Mouse (Mus musculus) heart, embryonic 15.5 days (tissue): Measurements from ENCODE around the gene Lrrc8d. TPM values are rescaled to one million over a fixed set of nuclear protein-coding genes. Genes with fewer than 3 reads are reported as not detected.

Experiments used
- ATAC-seq: fragments of 200-750 bp; cut with Nextera tagmentation; replicated peaks from 2 replicates; pipeline ENCODE4 v1.8.0; 2017; ENCODE audit warnings: low read depth, moderate TSS enrichment; ENCODE audit not compliant: insufficient number of reproducible peaks, insufficient read depth, low FRiP score
- H3K27ac ChIP-seq: fragments of 300-500 bp; sonication (generic); 2 replicates; pipeline ENCODE4 v1.5.1; 2015; ENCODE audit warnings: mild to moderate bottlenecking, inconsistent platforms
- H3K27me3 ChIP-seq: fragments of 300-500 bp; sonication (generic); 2 replicates; pipeline ENCODE4 v1.6.1; 2015; ENCODE audit warnings: inconsistent platforms
- H3K36me3 ChIP-seq: fragments of 300-500 bp; sonication (generic); 2 replicates; pipeline ENCODE4 v1.6.1; 2015; ENCODE audit warnings: mild to moderate bottlenecking, inconsistent platforms
- H3K4me1 ChIP-seq: fragments of 300-500 bp; sonication (generic); replicated peaks from 2 replicates; pipeline ENCODE4 v1.6.1; 2015; ENCODE audit warnings: inconsistent platforms
- H3K4me2 ChIP-seq: fragments of 300-500 bp; sonication (generic); 2 replicates; pipeline ENCODE4 v1.6.1; 2015; ENCODE audit warnings: inconsistent platforms, mild to moderate bottlenecking, moderate library complexity
- H3K4me3 ChIP-seq: fragments of 300-500 bp; sonication (generic); 2 replicates; pipeline ENCODE4 v1.5.1; 2015; ENCODE audit warnings: mild to moderate bottlenecking, inconsistent platforms
- H3K9ac ChIP-seq: fragments of 300-500 bp; sonication (generic); 2 replicates; pipeline ENCODE4 v1.6.1; 2015; ENCODE audit warnings: mild to moderate bottlenecking, inconsistent platforms
- H3K9me3 ChIP-seq: fragments of 300-500 bp; sonication (generic); replicated peaks from 2 replicates; pipeline ENCODE4 v1.6.1; 2016; ENCODE audit warnings: inconsistent platforms
- WGBS: fragments of 180-500 bp; shearing (Covaris S2); methylation state at CpG from one replicate; pipeline ENCODE4 v1.1.7; 2015; ENCODE audit warnings: mixed read lengths; 5-methylcytosine and 5-hydroxymethylcytosine counted together
- polyA plus RNA-seq: library from polyadenylated mRNA; unstranded; fragments of >200 nt; fragmentation: Nextera tagmentation; extraction: Ambion mirVana; gene quantifications from 2 replicates; pipeline ENCODE4 v1.2.1, GENCODE M21; 2015

Gene Lrrc8d
- polyA plus RNA-seq, 1 experiment from 2014 or later = 7.4 TPM

- ATAC-seq = no peak
- H3K9ac ChIP-seq = no peak overlapping the region
Measured at GRCm38 (mm10) chr5:105778189-105778588, 78.4 kb downstream of the Lrrc8d start.

GRCm38 (mm10) chr5:105778723-105779122 is 79.0 kb downstream of the Lrrc8d start:
- no peaks in the 10 kb centered on the region for H3K9me3 ChIP-seq
- no peak for ATAC-seq
- peaks cover 7% of the 10 kb centered on the region; the same call in 1 of the 2 replicates for H3K4me1 ChIP-seq
- H3K36me3 ChIP-seq = no peaks in the 10 kb centered on the region
- no peak overlapping the region for H3K27ac ChIP-seq
- H3K4me3 ChIP-seq = no peak overlapping the region
- H3K4me2 ChIP-seq = no peak overlapping the region
- 71% methylated on average over 3 of the region's 3 CpGs for WGBS
- H3K27me3 ChIP-seq = no peaks in the 10 kb centered on the region
- no peak overlapping the region for H3K9ac ChIP-seq

More at GRCm38 (mm10) chr5:105778189-105778588, 78.4 kb downstream of the Lrrc8d start:
- Histone ChIP-seq H3K4me1 (peaks cover 7% of the 10 kb centered on the region; the same call in 1 of the 2 replicates), H3K27ac (no peak overlapping the region), H3K36me3 (no peaks in the 10 kb centered on the region), H3K27me3 (no peaks in the 10 kb centered on the region), H3K4me3 (no peak overlapping the region), H3K9me3 (no peaks in the 10 kb centered on the region), H3K4me2 (no peak overlapping the region)
- WGBS = 79% methylated on average over 8 of the region's 8 CpGs

GRCm38 (mm10) chr5:105779331-105779730 is 79.6 kb downstream of the Lrrc8d start:
- no peak overlapping the region for H3K9ac ChIP-seq
- H3K27ac ChIP-seq = no peak overlapping the region
- H3K4me2 ChIP-seq = no peak overlapping the region
- no peak overlapping the region for H3K4me3 ChIP-seq
- WGBS = 82% methylated on average over 5 of the region's 5 CpGs
- H3K9me3 ChIP-seq = no peaks in the 10 kb centered on the region
- ATAC-seq = no peak
- H3K27me3 ChIP-seq = no peaks in the 10 kb centered on the region
- no peaks in the 10 kb centered on the region for H3K36me3 ChIP-seq
- H3K4me1 ChIP-seq = peaks cover 7% of the 10 kb centered on the region; the same call in 1 of the 2 replicates

- 97% methylated on average over 13 of the region's 13 CpGs for WGBS
- no peak overlapping the region for H3K4me2 ChIP-seq
- peaks cover 7% of the 10 kb centered on the region; the same call in 1 of the 2 replicates for H3K4me1 ChIP-seq
- H3K4me3 ChIP-seq = no peak overlapping the region
- H3K27ac ChIP-seq = no peak overlapping the region
- no peaks in the 10 kb centered on the region for H3K9me3 ChIP-seq
- 0 out of 2 replicates have a peak, but pooled peaks cover 4% of the 10 kb centered on the region for H3K27me3 ChIP-seq
- ATAC-seq = no peak
- H3K9ac ChIP-seq = no peak overlapping the region
- no peaks in the 10 kb centered on the region for H3K36me3 ChIP-seq
Measured at GRCm38 (mm10) chr5:105783848-105784247, 84.1 kb downstream of the Lrrc8d start.

- Histone ChIP-seq H3K9ac (no peak overlapping the region), H3K9me3 (no peaks in the 10 kb centered on the region), H3K27me3 (0 out of 2 replicates have a peak, but pooled peaks cover 4% of the 10 kb centered on the region), H3K27ac (no peak overlapping the region), H3K4me3 (no peak overlapping the region), H3K4me1 (peaks cover 13% of the 10 kb centered on the region), H3K36me3 (no peaks in the 10 kb centered on the region), H3K4me2 (no peak overlapping the region)
- no peak for ATAC-seq
- 76% methylated on average over 10 of the region's 10 CpGs for WGBS
Measured at GRCm38 (mm10) chr5:105784724-105785123, 85.0 kb downstream of the Lrrc8d start.

GRCm38 (mm10) chr5:105787577-105787976 is 87.8 kb downstream of the Lrrc8d start:
- H3K4me1 ChIP-seq = peaks cover 41% of the 10 kb centered on the region
- no peaks in the 10 kb centered on the region for H3K36me3 ChIP-seq
- no peak overlapping the region for H3K9ac ChIP-seq
- H3K9me3 ChIP-seq = no peaks in the 10 kb centered on the region
- no peak overlapping the region for H3K4me2 ChIP-seq
- no peak for ATAC-seq
- WGBS = 58% methylated on average over 10 of the region's 10 CpGs
- H3K27me3 ChIP-seq = 0 out of 2 replicates have a peak, but pooled peaks cover 4% of the 10 kb centered on the region
- H3K27ac ChIP-seq = no peak overlapping the region
- H3K4me3 ChIP-seq = no peak overlapping the region

- Histone ChIP-seq H3K9me3 (no peaks in the 10 kb centered on the region), H3K27me3 (0 out of 2 replicates have a peak, but pooled peaks cover 4% of the 10 kb centered on the region), H3K4me2 (no peak overlapping the region), H3K27ac (no peak overlapping the region), H3K4me3 (no peak overlapping the region), H3K4me1 (peaks cover 53% of the 10 kb centered on the region), H3K36me3 (no peaks in the 10 kb centered on the region), H3K9ac (no peak overlapping the region)
- no peak for ATAC-seq
- 31% methylated on average over 5 of the region's 5 CpGs for WGBS
Measured at GRCm38 (mm10) chr5:105789801-105790200, 90.0 kb downstream of the Lrrc8d start.

- H3K27ac ChIP-seq = peak overlapping the region; percentile 64
- H3K36me3 ChIP-seq = no peaks in the 10 kb centered on the region
- WGBS = 11% methylated on average over 8 of the region's 8 CpGs
- peak; percentile 45 for ATAC-seq
- H3K4me2 ChIP-seq = peak overlapping the region; percentile 50
- H3K27me3 ChIP-seq = 0 out of 2 replicates have a peak, but pooled peaks cover under 1% of the 10 kb centered on the region
- H3K9me3 ChIP-seq = no peaks in the 10 kb centered on the region
- H3K4me3 ChIP-seq = peak overlapping the region; percentile 23
- H3K4me1 ChIP-seq = peaks cover 50% of the 10 kb centered on the region
- H3K9ac ChIP-seq = peak overlapping the region; percentile 23; the same call in 1 of the 2 replicates
Measured at GRCm38 (mm10) chr5:105792331-105792801, 92.6 kb downstream of the Lrrc8d start.

GRCm38 (mm10) chr5:105792853-105793547 is 93.2 kb downstream of the Lrrc8d start:
- Histone ChIP-seq H3K4me3 (peak overlapping the region; percentile 23), H3K36me3 (no peaks in the 10 kb centered on the region), H3K4me1 (peaks cover 46% of the 10 kb centered on the region), H3K9me3 (no peaks in the 10 kb centered on the region), H3K9ac (no peak overlapping the region), H3K27me3 (no peaks in the 10 kb centered on the region), H3K27ac (peak overlapping the region; percentile 64), H3K4me2 (peak overlapping the region; percentile 50)
- peak; percentile 90 for ATAC-seq
- 15% methylated on average over 13 of the region's 13 CpGs for WGBS

- peak overlapping the region; percentile 64 for H3K27ac ChIP-seq
- no peak overlapping the region for H3K9ac ChIP-seq
- no peaks in the 10 kb centered on the region for H3K9me3 ChIP-seq
- no peak overlapping the region for H3K4me3 ChIP-seq
- H3K4me2 ChIP-seq = peak overlapping the region; percentile 50
- peaks cover 51% of the 10 kb centered on the region for H3K4me1 ChIP-seq
- no peaks in the 10 kb centered on the region for H3K36me3 ChIP-seq
- H3K27me3 ChIP-seq = no peaks in the 10 kb centered on the region
- WGBS = 60% methylated on average over 5 of the region's 5 CpGs
- no peak for ATAC-seq
Measured at GRCm38 (mm10) chr5:105793548-105793940, 93.8 kb downstream of the Lrrc8d start.

GRCm38 (mm10) chr5:105798421-105798820 is 98.7 kb downstream of the Lrrc8d start:
- H3K9me3 ChIP-seq = no peaks in the 10 kb centered on the region
- no peaks in the 10 kb centered on the region for H3K36me3 ChIP-seq
- H3K27ac ChIP-seq = no peak overlapping the region
- WGBS = 67% methylated on average over 4 of the region's 4 CpGs
- ATAC-seq = no peak
- peaks cover 19% of the 10 kb centered on the region for H3K4me1 ChIP-seq
- H3K4me2 ChIP-seq = no peak overlapping the region
- H3K4me3 ChIP-seq = no peak overlapping the region
- H3K27me3 ChIP-seq = no peaks in the 10 kb centered on the region
- H3K9ac ChIP-seq = no peak overlapping the region
